Mouse (Mus musculus) embryonic facial prominence, embryonic 15.5 days (tissue): ENCODE measurements at regions not wholly inside any gene's neighbourhood (a gene's known extent, or its start where the extent isn't known, plus 50 kb on each side); places are given as distances from the start of the nearest gene placed in this dataset.

Experiments used
- ATAC-seq: fragments of 200-750 bp; cut with Nextera tagmentation; 2 replicates; pipeline ENCODE4 v1.8.0; 2017; ENCODE audit warnings: low read depth, moderate TSS enrichment; ENCODE audit not compliant: insufficient number of reproducible peaks, low FRiP score, low TSS enrichment
- H3K27ac ChIP-seq: fragments of 300-500 bp; sonication (generic); replicated peaks from 2 replicates; pipeline ENCODE4 v1.5.1; 2015; ENCODE audit warnings: mild to moderate bottlenecking, inconsistent platforms
- H3K27me3 ChIP-seq: fragments of 300-500 bp; sonication (generic); 2 replicates; pipeline ENCODE4 v1.6.1; 2015; ENCODE audit warnings: inconsistent platforms
- H3K36me3 ChIP-seq: fragments of 300-500 bp; sonication (generic); 2 replicates; pipeline ENCODE4 v1.6.1; 2015; ENCODE audit warnings: mild to moderate bottlenecking, inconsistent platforms
- H3K4me1 ChIP-seq: fragments of 300-500 bp; sonication (generic); 2 replicates; pipeline ENCODE4 v1.6.1; 2015; ENCODE audit warnings: inconsistent platforms
- H3K4me2 ChIP-seq: fragments of 300-500 bp; sonication (generic); replicated peaks from 2 replicates; pipeline ENCODE4 v1.6.1; 2015; ENCODE audit warnings: mild to moderate bottlenecking, inconsistent platforms
- H3K4me3 ChIP-seq: fragments of 300-500 bp; sonication (generic); replicated peaks from 2 replicates; pipeline ENCODE4 v1.5.1; 2015; ENCODE audit warnings: mild to moderate bottlenecking, inconsistent platforms
- H3K9ac ChIP-seq: fragments of 300-500 bp; sonication (generic); 2 replicates; pipeline ENCODE4 v1.6.1; 2015; ENCODE audit warnings: inconsistent platforms
- H3K9me3 ChIP-seq: fragments of 300-500 bp; sonication (generic); replicated peaks from 2 replicates; pipeline ENCODE4 v1.6.1; 2016; ENCODE audit warnings: inconsistent platforms
- WGBS: fragments of 180-500 bp; shearing (Covaris S2); methylation state at CpG from one replicate; pipeline ENCODE4 v1.1.7; 2015; 5-methylcytosine and 5-hydroxymethylcytosine counted together

DNA sequence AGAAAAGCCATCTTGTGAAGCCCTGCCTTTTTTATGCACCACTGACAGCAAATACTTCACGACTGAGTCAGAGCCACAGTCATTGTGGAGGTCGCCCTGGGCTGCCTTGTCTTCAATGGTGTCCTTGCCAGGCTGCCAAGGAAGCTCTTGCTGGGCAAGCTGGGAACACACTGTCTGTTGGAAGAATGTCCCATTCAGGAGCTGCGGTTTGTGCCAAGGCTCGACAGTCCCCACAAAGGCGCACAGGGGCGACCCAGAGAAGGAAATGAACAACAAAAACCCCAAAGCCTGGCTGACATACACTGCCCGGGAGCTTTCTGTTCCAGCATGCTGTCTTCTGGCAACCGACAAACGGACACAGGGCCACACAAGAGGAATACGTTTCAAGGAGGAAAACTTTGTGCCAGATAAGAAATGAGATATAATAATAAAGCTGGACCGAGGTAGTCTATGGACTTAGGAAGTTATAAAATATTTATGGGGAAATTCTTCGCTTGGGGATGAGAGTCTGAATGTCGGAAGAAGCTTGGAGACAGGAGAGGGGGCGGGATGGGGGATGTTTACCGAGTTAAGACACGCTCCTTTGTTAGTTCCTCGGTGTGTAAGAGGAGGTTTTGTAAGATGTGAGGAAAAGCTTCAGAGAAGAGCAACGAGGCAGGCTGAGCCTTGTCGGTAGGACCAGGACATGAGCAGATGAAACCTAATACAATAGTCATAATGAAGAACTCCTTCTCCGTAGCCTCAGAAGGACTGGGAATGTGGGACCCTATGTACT is 261.5 kb downstream of the Fzd1 start:
- ATAC-seq = 0 out of 2 replicates have a peak, but pooled peaks have one; percentile 39

DNA sequence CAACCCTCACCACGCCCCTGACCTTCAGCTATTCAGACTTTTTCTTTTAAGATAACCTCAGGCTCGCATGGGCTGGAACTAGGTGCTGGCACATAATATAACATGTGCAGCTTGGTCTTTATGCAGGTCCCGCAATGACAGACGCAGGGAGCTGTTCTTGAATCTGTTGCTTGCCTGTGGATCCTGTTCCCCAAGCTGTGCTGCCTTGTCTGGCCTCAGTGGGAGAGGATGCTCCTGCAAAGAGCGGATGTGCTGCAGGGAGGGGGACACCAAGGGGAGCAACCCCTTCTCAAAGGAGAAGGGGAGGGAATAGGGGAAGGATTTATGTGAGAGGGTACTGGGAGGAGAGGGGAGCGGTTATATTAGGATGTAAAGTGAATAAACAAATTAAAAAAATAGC is 262.4 kb downstream of the Fzd1 start:
- ATAC-seq = no peak
- no peak overlapping the region for H3K9ac ChIP-seq
- H3K4me1 ChIP-seq = peaks cover 17% of the 10 kb centered on the region
- H3K4me2 ChIP-seq = no peak overlapping the region
- peak overlapping the region; percentile 34; the same call in 1 of the 2 replicates for H3K27ac ChIP-seq
- H3K9me3 ChIP-seq = no peaks in the 10 kb centered on the region
- no peak overlapping the region for H3K4me3 ChIP-seq
- 61% methylated on average over 6 of the region's 6 CpGs for WGBS
- H3K36me3 ChIP-seq = no peaks in the 10 kb centered on the region
- no peaks in the 10 kb centered on the region for H3K27me3 ChIP-seq

More for the DNA sequence above, 261.5 kb downstream of the Fzd1 start:
- Histone ChIP-seq H3K4me2 (peak overlapping the region; percentile 19), H3K9me3 (no peaks in the 10 kb centered on the region), H3K4me3 (no peak overlapping the region), H3K27ac (peak overlapping the region; percentile 58), H3K36me3 (no peaks in the 10 kb centered on the region), H3K27me3 (no peaks in the 10 kb centered on the region), H3K4me1 (peaks cover 17% of the 10 kb centered on the region), H3K9ac (no peak overlapping the region)
- 16% methylated on average over 20 of the region's 20 CpGs for WGBS

DNA sequence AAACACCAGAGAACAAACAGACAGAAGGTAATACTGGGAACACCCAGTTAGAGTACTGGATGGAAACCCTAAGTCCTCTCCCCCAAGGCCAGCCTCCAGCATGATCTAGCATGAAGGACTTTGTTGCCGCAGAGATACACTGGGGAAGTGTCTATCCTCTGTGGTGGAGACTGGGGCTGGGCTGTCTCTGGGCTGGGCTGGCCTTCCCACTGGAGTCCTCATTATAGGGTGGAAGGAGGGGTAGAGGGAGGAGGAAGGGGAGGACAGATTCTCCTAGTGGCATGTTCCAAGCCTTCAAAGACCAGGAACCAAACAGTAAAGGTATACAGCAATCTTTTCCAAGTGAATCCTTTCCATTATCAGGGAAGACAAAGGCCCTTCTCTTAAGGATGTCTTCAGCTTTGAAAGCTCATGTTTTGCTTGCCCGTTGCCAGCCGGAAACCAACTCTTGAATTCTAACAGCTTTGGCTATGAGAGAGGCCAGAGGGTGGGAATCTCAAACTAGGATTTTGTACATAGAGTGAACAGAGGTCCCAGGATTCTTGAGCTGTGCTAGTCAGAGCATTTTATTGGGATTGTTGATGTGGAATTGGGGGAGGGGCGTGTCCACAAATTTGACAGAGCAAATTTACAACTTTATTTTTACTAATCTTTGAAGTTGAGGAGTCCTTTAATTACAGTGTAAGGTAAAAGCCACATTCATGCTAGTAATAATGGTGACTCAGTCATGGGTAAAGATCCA is 271.3 kb downstream of the Fzd1 start:
- H3K27ac ChIP-seq = peak overlapping the region; percentile 80
- peak; percentile 40; the same call in 1 of the 2 replicates for ATAC-seq
- H3K9ac ChIP-seq = no peak overlapping the region
- no peaks in the 10 kb centered on the region for H3K9me3 ChIP-seq
- no peak overlapping the region for H3K4me3 ChIP-seq
- WGBS = 65% methylated on average over 4 of the region's 4 CpGs
- no peaks in the 10 kb centered on the region for H3K27me3 ChIP-seq
- 0 out of 2 replicates have a peak overlapping the region, but pooled peaks have one; percentile 31 for H3K4me2 ChIP-seq
- peaks cover 33% of the 10 kb centered on the region for H3K4me1 ChIP-seq
- H3K36me3 ChIP-seq = no peaks in the 10 kb centered on the region

DNA sequence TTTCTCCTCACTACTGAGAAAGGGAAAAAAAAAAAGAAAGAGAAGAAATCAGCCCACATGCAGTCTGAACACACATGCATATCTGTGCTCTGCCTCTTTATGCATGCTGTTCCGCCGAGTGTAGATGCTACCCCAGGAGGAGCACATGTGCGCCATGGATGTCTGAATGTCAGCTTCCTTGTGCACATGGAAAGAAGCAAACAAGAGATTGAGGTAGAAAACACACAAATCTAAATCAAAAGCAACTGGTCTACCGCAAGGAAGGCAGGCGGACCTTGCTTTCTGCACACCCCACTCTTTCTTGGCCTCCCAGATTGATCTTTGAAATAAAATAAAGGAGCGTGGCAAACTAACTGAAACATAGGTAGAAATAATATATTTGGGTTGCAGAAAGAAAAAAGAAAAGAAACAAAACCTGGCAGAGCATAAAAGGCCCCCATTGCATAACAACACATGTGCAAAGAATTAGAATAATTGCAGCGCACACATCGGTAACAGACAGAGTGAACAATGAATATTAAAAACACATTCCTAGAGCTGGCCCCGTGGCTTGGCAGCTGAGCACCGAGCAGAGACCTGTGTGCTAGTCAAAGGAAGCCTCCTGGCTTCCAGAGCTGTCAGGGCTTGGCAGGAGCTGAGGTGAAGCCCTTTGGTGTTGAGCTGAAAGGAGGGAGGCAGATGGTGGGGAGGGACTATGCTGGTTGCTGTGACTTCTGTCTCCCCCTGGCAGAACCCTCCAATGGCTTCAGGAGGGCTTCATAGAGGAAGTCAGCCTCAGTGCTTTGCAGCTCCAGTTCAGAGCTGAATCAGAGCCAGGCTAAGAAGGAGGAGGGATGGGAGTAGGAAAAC is 272.1 kb downstream of the Fzd1 start:
- Histone ChIP-seq H3K4me1 (peaks cover 33% of the 10 kb centered on the region), H3K27ac (peak overlapping the region; percentile 80), H3K9ac (no peak overlapping the region), H3K27me3 (no peaks in the 10 kb centered on the region), H3K9me3 (no peaks in the 10 kb centered on the region), H3K4me2 (peak overlapping the region; percentile 31; the same call in 1 of the 2 replicates), H3K36me3 (no peaks in the 10 kb centered on the region), H3K4me3 (no peak overlapping the region)
- 22% methylated on average over 10 of the region's 10 CpGs for WGBS
- ATAC-seq = peak; percentile 87

DNA sequence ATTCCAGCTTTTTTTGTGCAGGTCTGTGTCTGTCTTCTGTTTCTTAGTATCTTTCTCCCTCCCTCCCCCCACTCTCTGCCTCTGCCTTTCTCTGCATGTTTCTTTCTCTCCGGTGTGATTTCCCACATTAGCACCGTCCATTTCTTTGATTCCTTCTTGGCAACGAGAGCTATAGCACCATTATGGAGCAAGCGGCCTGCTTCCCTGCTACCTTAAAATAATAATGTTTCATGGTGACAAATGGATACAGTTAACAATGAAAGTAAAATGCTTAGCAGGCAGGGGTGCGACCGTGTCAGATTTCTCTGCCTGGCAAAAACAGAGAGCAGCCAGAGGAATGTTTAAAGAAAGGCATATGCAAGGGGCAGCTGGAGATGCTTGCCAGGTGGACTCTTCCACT is 273.1 kb downstream of the Fzd1 start:
- peak overlapping the region; percentile 40 for H3K27ac ChIP-seq
- peaks cover 32% of the 10 kb centered on the region for H3K4me1 ChIP-seq
- 14% methylated on average over 6 of the region's 6 CpGs for WGBS
- H3K27me3 ChIP-seq = no peaks in the 10 kb centered on the region
- no peaks in the 10 kb centered on the region for H3K36me3 ChIP-seq
- peak overlapping the region; percentile 15; the same call in 1 of the 2 replicates for H3K4me2 ChIP-seq
- no peak for ATAC-seq
- H3K9me3 ChIP-seq = no peaks in the 10 kb centered on the region
- H3K9ac ChIP-seq = no peak overlapping the region
- no peak overlapping the region for H3K4me3 ChIP-seq

DNA sequence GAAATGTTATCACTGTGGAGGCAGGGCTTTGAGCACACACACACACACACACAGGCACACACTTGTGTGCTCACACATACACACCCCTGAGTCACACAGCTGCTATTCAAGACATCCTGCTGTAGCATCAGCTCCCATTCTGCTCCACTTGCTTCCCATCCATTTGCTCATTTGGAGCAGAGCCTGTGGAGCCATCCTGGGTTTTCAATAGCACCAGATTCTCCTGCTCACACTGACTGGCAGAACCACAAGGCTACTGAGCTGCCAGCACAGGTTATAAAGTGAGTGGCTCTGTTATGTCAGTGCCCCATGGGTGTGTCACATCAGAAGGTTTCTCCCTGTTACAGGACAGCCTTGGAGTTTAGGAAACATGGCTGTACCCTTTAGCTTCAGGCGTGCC is 273.7 kb downstream of the Fzd1 start:
- H3K27ac ChIP-seq = peak overlapping the region; percentile 40; the same call in 1 of the 2 replicates
- H3K9ac ChIP-seq = no peak overlapping the region
- WGBS = 47% methylated on average over 1 of the region's 1 CpGs
- ATAC-seq = no peak
- no peaks in the 10 kb centered on the region for H3K27me3 ChIP-seq
- no peaks in the 10 kb centered on the region for H3K9me3 ChIP-seq
- no peak overlapping the region for H3K4me2 ChIP-seq
- no peaks in the 10 kb centered on the region for H3K36me3 ChIP-seq
- peaks cover 28% of the 10 kb centered on the region for H3K4me1 ChIP-seq
- no peak overlapping the region for H3K4me3 ChIP-seq

DNA sequence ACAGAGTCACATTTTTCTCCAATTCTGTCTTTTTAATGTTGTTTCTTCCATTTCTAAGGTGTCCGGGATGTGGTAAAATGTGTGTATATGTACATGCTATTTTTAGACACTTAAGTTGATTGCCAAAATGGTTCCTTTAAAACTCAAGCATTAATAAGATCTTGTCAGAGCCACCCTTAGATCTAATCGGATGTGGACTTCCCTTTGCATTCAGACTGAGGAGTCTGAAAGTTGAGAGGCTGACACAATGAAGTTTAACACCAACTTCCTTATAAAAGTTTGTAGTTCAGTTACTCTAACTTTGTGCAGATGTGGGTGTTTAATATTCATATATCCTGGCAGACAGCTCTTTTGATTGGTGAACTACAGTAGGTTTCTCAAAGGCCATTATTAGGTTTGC is 282.1 kb downstream of the Mterf1b start:
- Histone ChIP-seq H3K9me3 (no peaks in the 10 kb centered on the region), H3K4me2 (no peak overlapping the region), H3K9ac (no peak overlapping the region), H3K27ac (no peak overlapping the region), H3K27me3 (no peaks in the 10 kb centered on the region), H3K36me3 (no peaks in the 10 kb centered on the region), H3K4me1 (no peaks in the 10 kb centered on the region), H3K4me3 (no peak overlapping the region)
- 63% methylated on average over 2 of the region's 2 CpGs for WGBS
- ATAC-seq = no peak
